Mouse (Mus musculus) midbrain, embryonic 13.5 days (tissue): ENCODE measurements around the gene Nutm1. TPM values are rescaled to one million over a fixed set of nuclear protein-coding genes. Genes with fewer than 3 reads are reported as not detected.

Source experiments
- ATAC-seq: fragments of 200-750 bp; cut with Nextera tagmentation; 2 replicates; pipeline ENCODE4 v1.8.0; 2017; ENCODE audit warnings: mild to moderate bottlenecking, moderate TSS enrichment, moderate library complexity
- H3K27ac ChIP-seq: fragments of 300-500 bp; sonication (generic); 2 replicates; pipeline ENCODE4 v1.5.1; 2015; ENCODE audit warnings: inconsistent platforms, mild to moderate bottlenecking, moderate library complexity
- H3K27me3 ChIP-seq: fragments of 300-500 bp; sonication (generic); 2 replicates; pipeline ENCODE4 v1.6.1; 2015; ENCODE audit warnings: mild to moderate bottlenecking, inconsistent platforms
- H3K36me3 ChIP-seq: fragments of 300-500 bp; sonication (generic); 2 replicates; pipeline ENCODE4 v1.6.1; 2015; ENCODE audit warnings: mild to moderate bottlenecking, inconsistent platforms
- H3K4me1 ChIP-seq: fragments of 300-500 bp; sonication (generic); replicated peaks from 2 replicates; pipeline ENCODE4 v1.6.1; 2015; ENCODE audit warnings: inconsistent platforms
- H3K4me2 ChIP-seq: fragments of 300-500 bp; sonication (generic); replicated peaks from 2 replicates; pipeline ENCODE4 v1.6.1; 2015; ENCODE audit warnings: moderate library complexity, mild to moderate bottlenecking, inconsistent platforms
- H3K4me3 ChIP-seq: fragments of 300-500 bp; sonication (generic); replicated peaks from 2 replicates; pipeline ENCODE4 v1.5.1; 2015; ENCODE audit warnings: mild to moderate bottlenecking, inconsistent platforms
- H3K9ac ChIP-seq: fragments of 300-500 bp; sonication (generic); replicated peaks from 2 replicates; pipeline ENCODE4 v1.6.1; 2015; ENCODE audit warnings: mild to moderate bottlenecking, inconsistent platforms
- H3K9me3 ChIP-seq: fragments of 300-500 bp; sonication (generic); 2 replicates; pipeline ENCODE4 v1.6.1; 2016; ENCODE audit warnings: mild to moderate bottlenecking, inconsistent platforms
- WGBS: fragments of 180-500 bp; shearing (Covaris S2); methylation state at CpG from one replicate; pipeline ENCODE4 v1.1.7; 2015; 5-methylcytosine and 5-hydroxymethylcytosine counted together
- polyA plus RNA-seq: library from polyadenylated mRNA; unstranded; fragments of >200 nt; fragmentation: Nextera tagmentation; extraction: Ambion mirVana; gene quantifications from 2 replicates; pipeline ENCODE4 v1.2.1, GENCODE M21; 2015

The Nutm1 gene
- polyA plus RNA-seq, 1 experiment from 2014 or later = not detected

DNA sequence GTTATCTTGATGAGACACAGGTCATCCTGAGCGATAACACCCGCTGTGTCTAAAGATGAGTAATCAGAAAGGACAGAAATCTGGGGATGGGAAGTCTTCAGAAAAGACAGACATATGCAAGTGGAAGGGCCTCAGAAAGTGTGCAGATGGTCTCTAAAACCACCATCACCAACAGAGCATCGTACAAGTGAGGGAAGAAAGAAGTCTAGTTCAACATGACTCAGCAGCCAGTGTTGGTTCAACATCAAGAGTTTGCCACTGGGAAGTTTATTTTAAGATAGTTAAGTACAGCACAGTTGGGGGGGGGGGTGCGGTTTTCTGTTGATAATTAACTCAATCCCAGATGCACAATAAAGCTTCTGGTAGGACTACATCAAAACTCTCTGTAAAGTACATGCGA lies 38.2 kb downstream of the Nutm1 start:
- no peaks in the 10 kb centered on the region for H3K4me1 ChIP-seq
- H3K4me2 ChIP-seq = no peak overlapping the region
- H3K36me3 ChIP-seq = no peaks in the 10 kb centered on the region
- H3K4me3 ChIP-seq = no peak overlapping the region
- ATAC-seq = no peak
- 89% methylated on average over 5 of the region's 5 CpGs for WGBS
- H3K9ac ChIP-seq = no peak overlapping the region
- no peaks in the 10 kb centered on the region for H3K27me3 ChIP-seq
- no peak overlapping the region for H3K27ac ChIP-seq
- no peaks in the 10 kb centered on the region for H3K9me3 ChIP-seq

- Histone ChIP-seq H3K9me3 (no peaks in the 10 kb centered on the region), H3K36me3 (no peaks in the 10 kb centered on the region), H3K4me1 (no peaks in the 10 kb centered on the region), H3K27ac (no peak overlapping the region), H3K9ac (no peak overlapping the region), H3K4me2 (no peak overlapping the region), H3K4me3 (no peak overlapping the region), H3K27me3 (no peaks in the 10 kb centered on the region)
- WGBS = 80% methylated on average over 6 of the region's 6 CpGs
- no peak for ATAC-seq
Measured at GRCm38 (mm10) chr2:112217614-112218013, 41.5 kb downstream of the Nutm1 start.

DNA sequence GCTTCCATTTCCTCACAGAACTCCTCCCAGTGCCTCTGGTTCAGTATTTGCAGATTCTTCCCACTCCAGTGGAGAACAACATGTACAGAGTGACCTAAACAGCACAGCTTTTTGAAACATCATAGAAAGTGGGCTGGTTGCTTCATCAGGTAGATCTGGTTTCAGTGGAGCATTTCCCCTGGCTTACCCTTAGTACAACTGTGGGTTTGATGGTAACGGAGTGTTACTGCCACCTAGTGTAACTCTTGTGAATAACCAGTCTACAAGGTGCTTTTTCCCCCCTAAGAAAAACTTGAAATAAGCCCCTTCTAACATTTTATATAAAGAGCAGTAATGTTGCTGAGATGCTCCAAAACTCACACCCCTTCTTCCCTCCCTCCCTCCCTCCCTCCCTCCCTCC lies 43.1 kb downstream of the Nutm1 start:
- peak; percentile 63 for ATAC-seq
- Histone ChIP-seq H3K27me3 (no peaks in the 10 kb centered on the region), H3K27ac (no peak overlapping the region), H3K36me3 (no peaks in the 10 kb centered on the region), H3K9ac (no peak overlapping the region), H3K4me1 (no peaks in the 10 kb centered on the region), H3K9me3 (no peaks in the 10 kb centered on the region), H3K4me2 (no peak overlapping the region), H3K4me3 (no peak overlapping the region)
- WGBS = 13% methylated on average over 1 of the region's 1 CpGs

DNA sequence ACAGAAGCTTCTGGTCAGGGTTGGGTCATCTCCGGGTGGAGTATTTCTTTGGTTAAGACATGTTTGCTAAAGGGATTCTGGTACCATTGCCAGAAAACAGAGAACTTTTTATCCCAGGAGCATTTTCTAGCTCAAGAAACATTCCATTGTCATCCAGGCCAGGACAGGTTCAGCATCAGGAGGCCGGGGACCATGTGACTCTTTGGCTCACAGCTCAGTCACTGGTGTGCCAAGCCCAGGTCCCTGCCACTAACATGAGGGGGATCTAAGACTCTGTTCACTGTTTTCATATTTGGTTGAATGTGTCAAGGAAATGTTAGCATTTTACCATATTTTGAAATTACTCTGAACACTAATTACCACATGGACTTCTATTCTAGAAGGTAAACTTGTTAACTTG lies 48.4 kb downstream of the Nutm1 start:
- Histone ChIP-seq H3K4me1 (no peaks in the 10 kb centered on the region), H3K27ac (no peak overlapping the region), H3K4me3 (no peak overlapping the region), H3K4me2 (no peak overlapping the region), H3K36me3 (no peaks in the 10 kb centered on the region), H3K9me3 (no peaks in the 10 kb centered on the region), H3K27me3 (no peaks in the 10 kb centered on the region), H3K9ac (no peak overlapping the region)
- WGBS = 89% methylated on average over 2 of the region's 2 CpGs
- no peak for ATAC-seq

GRCm38 (mm10) chr2:112210142-112210541 lies 48.9 kb downstream of the Nutm1 start:
- Histone ChIP-seq H3K9ac (no peak overlapping the region), H3K27ac (no peak overlapping the region), H3K4me2 (no peak overlapping the region), H3K27me3 (no peaks in the 10 kb centered on the region), H3K36me3 (no peaks in the 10 kb centered on the region), H3K4me3 (no peak overlapping the region), H3K4me1 (no peaks in the 10 kb centered on the region), H3K9me3 (no peaks in the 10 kb centered on the region)
- peak; percentile 70 for ATAC-seq
- WGBS = 61% methylated on average over 6 of the region's 6 CpGs

DNA sequence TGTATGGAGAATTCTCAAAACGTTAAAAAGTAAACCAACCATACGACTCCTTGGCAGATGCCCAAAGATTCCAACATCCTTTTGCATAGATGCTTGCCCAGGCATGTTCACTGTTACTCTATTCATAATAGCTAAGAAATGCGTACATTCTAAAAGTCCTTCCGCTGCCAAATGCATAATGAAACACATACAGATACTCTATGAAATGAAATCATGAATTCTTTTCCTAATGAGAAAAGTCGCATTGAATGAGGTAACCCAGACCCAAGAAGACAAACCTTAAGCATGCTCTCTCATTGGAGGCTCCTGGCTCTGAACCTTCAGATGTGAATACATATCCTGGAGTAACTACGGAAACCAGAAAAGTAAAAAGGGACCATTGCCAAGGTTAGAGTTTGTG lies 56.0 kb downstream of the Nutm1 start:
- Histone ChIP-seq H3K4me2 (no peak overlapping the region), H3K36me3 (no peaks in the 10 kb centered on the region), H3K4me3 (no peak overlapping the region), H3K27me3 (no peaks in the 10 kb centered on the region), H3K27ac (no peak overlapping the region), H3K4me1 (no peaks in the 10 kb centered on the region), H3K9ac (no peak overlapping the region), H3K9me3 (no peaks in the 10 kb centered on the region)
- no peak for ATAC-seq
- WGBS = 85% methylated on average over 6 of the region's 6 CpGs

Other genes starting within 250 kb of the Nutm1 start
- gene Olfr1310, start 246.6 kb downstream of the Nutm1 start, polyA plus RNA-seq = not detected in 2 replicates
- not detected in 2 replicates for gene Olfr1311, start 234.9 kb downstream of the Nutm1 start, polyA plus RNA-seq
- not detected in 2 replicates for gene Olfr1312, start 209.1 kb downstream of the Nutm1 start, polyA plus RNA-seq
- not detected in 2 replicates for gene Olfr1313, start 181.4 kb downstream of the Nutm1 start, polyA plus RNA-seq
- gene Olfr1314, start 162.5 kb downstream of the Nutm1 start, polyA plus RNA-seq = not detected in 2 replicates
- not detected in 2 replicates for gene Olfr1315-ps1, start 143.9 kb downstream of the Nutm1 start, polyA plus RNA-seq
- not detected in 2 replicates for gene Olfr1316, start 124.3 kb downstream of the Nutm1 start, polyA plus RNA-seq
- not detected in 2 replicates for gene Olfr1317, start 119.0 kb downstream of the Nutm1 start, polyA plus RNA-seq
- gene Olfr1318, start 105.1 kb downstream of the Nutm1 start, polyA plus RNA-seq = not detected in 2 replicates
- gene Lpcat4, start 19.8 kb downstream of the Nutm1 start, polyA plus RNA-seq = 13.7 and 13.9 TPM in 2 replicates
- 152 and 160 TPM in 2 replicates for gene Nop10, start 2.6 kb upstream of the Nutm1 start, polyA plus RNA-seq
- gene Slc12a6, start 6.5 kb upstream of the Nutm1 start, polyA plus RNA-seq = 16.4 TPM in 2 replicates
- not detected in 2 replicates for gene Gm21985, start 7.0 kb upstream of the Nutm1 start, polyA plus RNA-seq
- 149 and 152 TPM in 2 replicates for gene Emc4, start 108.7 kb upstream of the Nutm1 start, polyA plus RNA-seq
- gene Katnbl1, start 119.9 kb upstream of the Nutm1 start, polyA plus RNA-seq = 32.4 and 39.1 TPM in 2 replicates
- gene Emc7, start 195.7 kb upstream of the Nutm1 start, polyA plus RNA-seq = 15.7 and 16.3 TPM in 2 replicates
- 0.21 and 0.26 TPM in 2 replicates for gene Chrm5, start 221.5 kb upstream of the Nutm1 start, polyA plus RNA-seq
- 2.3 and 3.1 TPM in 2 replicates for gene Aven, start 233.7 kb upstream of the Nutm1 start, polyA plus RNA-seq